Mouse (Mus musculus): ENCODE measurements at regions not wholly inside any gene's neighbourhood (a gene's known extent, or its start where the extent isn't known, plus 50 kb on each side); places are given as distances from the start of the nearest gene placed in this dataset.
A peak's percentile ranks its signal among the peaks of the same experiment; 100 is the strongest.

DNA sequence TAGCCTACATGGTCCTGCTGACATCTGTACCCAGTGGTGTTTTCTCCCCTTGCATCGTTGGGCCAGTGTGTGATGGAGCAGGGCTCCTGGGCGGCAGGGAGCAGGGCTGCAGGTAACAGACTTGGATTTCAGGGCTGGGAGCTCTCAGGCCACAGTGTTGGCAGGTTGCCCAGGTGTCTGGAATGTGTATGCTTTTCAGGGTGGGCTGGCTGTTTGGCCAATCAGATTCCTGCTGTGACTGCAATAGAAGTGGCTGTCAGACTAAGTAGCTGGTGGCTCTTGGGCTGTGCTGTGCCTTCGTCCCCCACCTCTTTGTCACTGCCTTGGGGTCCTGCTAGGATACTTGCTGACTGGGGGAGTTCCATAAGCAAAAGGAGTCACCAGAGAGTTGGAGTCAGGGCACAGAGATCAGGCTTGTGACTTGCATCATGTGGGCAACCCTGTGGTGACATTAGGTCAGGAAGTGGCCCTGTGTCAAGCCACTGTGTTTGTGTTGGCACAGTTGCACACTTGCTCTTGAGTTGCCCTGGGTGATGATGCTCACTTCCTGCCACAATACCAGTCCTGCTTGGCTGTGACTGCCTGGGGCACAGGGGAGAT lies 183.1 kb downstream of the Fgf9 start:
- Histone ChIP-seq H3K36me3 (replicated peaks; ENCODE audit: control insufficient read depth, insufficient read depth) (no peaks in the 10 kb centered on the region), H3K27me3 (ENCODE audit: control insufficient read depth, insufficient read depth, low read length) (no peaks in the 10 kb centered on the region), H3K27ac (no peak overlapping the region), H3K9me3 (ENCODE audit: control insufficient read depth, low read length) (no peaks in the 10 kb centered on the region), H3K4me2 (replicated peaks) (no peak overlapping the region), H3K4me3 (replicated peaks; ENCODE audit: low read length) (no peak overlapping the region), H3K9ac (no peak overlapping the region), H3K4me1 (replicated peaks; ENCODE audit: control insufficient read depth, insufficient read depth, low read length) (no peaks in the 10 kb centered on the region)
- WGBS: 56% methylated on average over 3 of the region's 3 CpGs
- ATAC-seq (ENCODE audit: low FRiP score) (peak; percentile 46; the same call in 1 of the 2 replicates), DNase-seq (ENCODE audit: low spot score) (peak; percentile 46)

DNA sequence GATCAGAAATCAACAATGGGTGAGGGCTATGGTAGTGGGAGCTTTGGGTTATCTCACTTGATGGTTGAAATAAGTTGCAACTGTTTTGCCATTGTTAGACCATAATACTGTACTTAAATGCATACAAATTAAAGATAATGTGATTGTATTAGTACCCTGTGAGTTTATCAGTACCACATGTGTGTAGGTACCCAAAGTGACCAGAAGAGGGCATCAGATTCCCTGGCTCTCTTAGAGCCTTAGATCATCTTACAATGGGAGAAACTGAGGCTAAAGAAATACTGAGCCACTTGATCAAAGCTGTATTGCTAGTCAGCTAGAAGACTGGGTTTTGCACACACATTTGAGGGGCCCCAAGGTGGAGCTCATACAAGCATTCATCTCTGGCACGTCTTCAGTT lies 155.5 kb downstream of the Fgf9 start:
- WGBS: 98% methylated on average over 1 of the region's 1 CpGs
- Histone ChIP-seq H3K36me3 (replicated peaks; ENCODE audit: control insufficient read depth, insufficient read depth) (no peaks in the 10 kb centered on the region), H3K4me3 (replicated peaks; ENCODE audit: low read length) (no peak overlapping the region), H3K9me3 (ENCODE audit: control insufficient read depth, low read length) (no peaks in the 10 kb centered on the region), H3K4me2 (replicated peaks) (no peak overlapping the region), H3K27ac (no peak overlapping the region), H3K4me1 (replicated peaks; ENCODE audit: control insufficient read depth, insufficient read depth, low read length) (no peaks in the 10 kb centered on the region), H3K27me3 (ENCODE audit: control insufficient read depth, insufficient read depth, low read length) (no peaks in the 10 kb centered on the region), H3K9ac (no peak overlapping the region)
- ATAC-seq (ENCODE audit: low FRiP score) (no peak), DNase-seq (ENCODE audit: low spot score) (no peak)

DNA sequence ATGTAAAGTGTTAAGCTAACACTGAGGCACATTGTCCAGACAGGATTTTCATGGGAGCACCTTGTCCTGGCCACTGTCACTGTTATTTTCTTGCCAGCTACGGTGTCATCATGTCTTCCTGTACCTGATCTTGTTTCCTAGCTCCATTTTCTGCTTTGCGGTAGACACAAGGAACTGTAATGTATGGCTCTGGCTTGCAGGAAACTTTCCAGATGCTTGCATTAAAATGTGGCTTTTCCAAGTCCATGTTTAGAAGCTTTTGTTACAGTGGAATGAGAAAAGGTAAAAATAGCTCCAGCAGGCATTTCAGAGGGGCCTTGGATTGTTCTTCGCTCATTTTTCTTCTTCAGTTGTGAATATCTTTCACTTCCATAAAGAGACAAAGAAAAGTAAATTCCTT lies 154.1 kb downstream of the Fgf9 start:
- H3K9me3 ChIP-seq (ENCODE audit: control insufficient read depth, low read length): no peaks in the 10 kb centered on the region
- ATAC-seq (ENCODE audit: low FRiP score): no peak
- WGBS: 79% methylated on average over 3 of the region's 3 CpGs

GRCm38 (mm10) chr14:58208401-58208800 lies 138.1 kb downstream of the Fgf9 start:
- H3K27me3 ChIP-seq (ENCODE audit: control insufficient read depth, insufficient read depth, low read length): no peaks in the 10 kb centered on the region
- 100% methylated on average over 1 of the region's 1 CpGs for WGBS
- DNase-seq (ENCODE audit: low spot score): no peak
- no peaks in the 10 kb centered on the region for H3K4me1 ChIP-seq (replicated peaks; ENCODE audit: control insufficient read depth, insufficient read depth, low read length)
- H3K36me3 ChIP-seq (replicated peaks; ENCODE audit: control insufficient read depth, insufficient read depth): no peaks in the 10 kb centered on the region
- no peak overlapping the region for H3K4me3 ChIP-seq (replicated peaks; ENCODE audit: low read length)
- H3K9ac ChIP-seq: no peak overlapping the region
- ATAC-seq (ENCODE audit: low FRiP score): no peak
- H3K4me2 ChIP-seq (replicated peaks): no peak overlapping the region
- H3K27ac ChIP-seq: no peak overlapping the region
- H3K9me3 ChIP-seq (ENCODE audit: control insufficient read depth, low read length): no peaks in the 10 kb centered on the region

More for the DNA sequence above, 154.1 kb downstream of the Fgf9 start:
- no peaks in the 10 kb centered on the region for H3K4me1 ChIP-seq (replicated peaks; ENCODE audit: control insufficient read depth, insufficient read depth, low read length)
- no peaks in the 10 kb centered on the region for H3K36me3 ChIP-seq (replicated peaks; ENCODE audit: control insufficient read depth, insufficient read depth)
- no peak overlapping the region for H3K4me2 ChIP-seq (replicated peaks)
- H3K9ac ChIP-seq: no peak overlapping the region
- H3K27ac ChIP-seq: no peak overlapping the region
- no peak overlapping the region for H3K4me3 ChIP-seq (replicated peaks; ENCODE audit: low read length)
- no peaks in the 10 kb centered on the region for H3K27me3 ChIP-seq (ENCODE audit: control insufficient read depth, insufficient read depth, low read length)
- DNase-seq (ENCODE audit: low spot score): no peak

- WGBS: 30% methylated on average over 6 of the region's 6 CpGs
Measured at GRCm38 (mm10) chr14:58202607-58203295, 132.4 kb downstream of the Fgf9 start.

GRCm38 (mm10) chr14:58189948-58190347 lies 119.6 kb downstream of the Fgf9 start:
- Histone ChIP-seq H3K4me2 (replicated peaks) (no peak overlapping the region), H3K27ac (no peak overlapping the region), H3K9ac (no peak overlapping the region), H3K27me3 (ENCODE audit: control insufficient read depth, insufficient read depth, low read length) (no peaks in the 10 kb centered on the region), H3K4me3 (replicated peaks; ENCODE audit: low read length) (no peak overlapping the region), H3K36me3 (replicated peaks; ENCODE audit: control insufficient read depth, insufficient read depth) (no peaks in the 10 kb centered on the region), H3K4me1 (replicated peaks; ENCODE audit: control insufficient read depth, insufficient read depth, low read length) (no peaks in the 10 kb centered on the region), H3K9me3 (ENCODE audit: control insufficient read depth, low read length) (no peaks in the 10 kb centered on the region)
- WGBS: 85% methylated on average over 15 of the region's 15 CpGs
- DNase-seq (ENCODE audit: low spot score) (no peak), ATAC-seq (ENCODE audit: low FRiP score) (no peak)

More at GRCm38 (mm10) chr14:58202607-58203295, 132.4 kb downstream of the Fgf9 start:
- Histone ChIP-seq H3K9me3 (ENCODE audit: control insufficient read depth, low read length) (no peaks in the 10 kb centered on the region), H3K27ac (no peak overlapping the region), H3K4me2 (replicated peaks) (no peak overlapping the region), H3K4me1 (replicated peaks; ENCODE audit: control insufficient read depth, insufficient read depth, low read length) (no peaks in the 10 kb centered on the region), H3K36me3 (replicated peaks; ENCODE audit: control insufficient read depth, insufficient read depth) (no peaks in the 10 kb centered on the region), H3K4me3 (replicated peaks; ENCODE audit: low read length) (no peak overlapping the region), H3K9ac (no peak overlapping the region), H3K27me3 (ENCODE audit: control insufficient read depth, insufficient read depth, low read length) (no peaks in the 10 kb centered on the region)
- ATAC-seq (ENCODE audit: low FRiP score): no peak
- no peak for DNase-seq (ENCODE audit: low spot score)

DNA sequence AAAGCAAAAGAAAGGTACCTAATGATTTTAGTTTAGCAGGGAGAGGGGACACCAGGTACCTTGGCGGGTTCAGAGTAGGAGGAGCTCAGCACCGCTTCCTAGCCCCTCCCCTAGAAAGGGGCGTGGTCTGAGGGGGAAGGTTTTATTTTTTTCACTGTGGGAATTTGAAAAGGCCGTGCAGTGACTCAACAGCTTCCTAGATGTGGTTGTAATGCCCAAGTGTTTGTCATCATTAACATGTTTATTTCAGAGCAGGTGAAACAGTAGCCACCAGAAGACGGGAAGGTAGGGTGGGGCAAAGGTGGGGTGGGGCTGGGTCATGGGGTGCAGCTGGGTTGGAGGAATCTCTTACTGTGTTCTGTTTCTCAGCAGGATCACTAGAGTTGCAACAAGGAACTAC lies 112.5 kb downstream of the Fgf9 start:
- Histone ChIP-seq H3K9ac (no peak overlapping the region), H3K4me2 (replicated peaks) (no peak overlapping the region), H3K4me1 (replicated peaks; ENCODE audit: control insufficient read depth, insufficient read depth, low read length) (no peaks in the 10 kb centered on the region), H3K27me3 (ENCODE audit: control insufficient read depth, insufficient read depth, low read length) (no peaks in the 10 kb centered on the region), H3K36me3 (replicated peaks; ENCODE audit: control insufficient read depth, insufficient read depth) (no peaks in the 10 kb centered on the region), H3K9me3 (ENCODE audit: control insufficient read depth, low read length) (peaks cover 4% of the 10 kb centered on the region; the same call in 1 of the 2 replicates), H3K27ac (no peak overlapping the region), H3K4me3 (replicated peaks; ENCODE audit: low read length) (no peak overlapping the region)
- DNase-seq (ENCODE audit: low spot score) (no peak), ATAC-seq (ENCODE audit: low FRiP score) (no peak)
- WGBS: 71% methylated on average over 5 of the region's 5 CpGs

DNA sequence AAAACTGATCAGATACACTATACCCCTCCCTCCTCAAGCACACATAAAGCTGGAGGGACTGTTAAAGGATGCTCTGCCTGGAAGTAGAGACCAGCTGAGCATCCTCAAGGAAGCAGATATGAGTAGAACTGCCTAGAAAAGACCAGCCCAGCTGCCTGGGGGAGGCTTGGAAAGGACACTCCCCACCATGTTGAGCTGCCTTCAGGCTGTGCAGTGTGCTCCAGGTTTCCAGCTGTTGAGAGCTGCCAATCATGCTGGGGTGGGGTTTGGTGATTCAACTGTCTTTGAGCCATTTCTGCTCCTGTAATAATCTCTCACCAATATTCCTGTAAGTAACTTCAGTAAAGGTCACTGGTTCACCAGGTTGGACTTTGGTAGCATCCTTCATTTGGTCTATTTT lies 110.4 kb downstream of the Fgf9 start:
- DNase-seq (ENCODE audit: low spot score): no peak
- no peak for ATAC-seq (ENCODE audit: low FRiP score)
- Histone ChIP-seq H3K9me3 (ENCODE audit: control insufficient read depth, low read length) (peaks cover 4% of the 10 kb centered on the region; the same call in 1 of the 2 replicates), H3K4me2 (replicated peaks) (no peak overlapping the region), H3K4me1 (replicated peaks; ENCODE audit: control insufficient read depth, insufficient read depth, low read length) (no peaks in the 10 kb centered on the region), H3K9ac (no peak overlapping the region), H3K36me3 (replicated peaks; ENCODE audit: control insufficient read depth, insufficient read depth) (no peaks in the 10 kb centered on the region), H3K27me3 (ENCODE audit: control insufficient read depth, insufficient read depth, low read length) (no peaks in the 10 kb centered on the region), H3K4me3 (replicated peaks; ENCODE audit: low read length) (no peak overlapping the region), H3K27ac (no peak overlapping the region)

DNA sequence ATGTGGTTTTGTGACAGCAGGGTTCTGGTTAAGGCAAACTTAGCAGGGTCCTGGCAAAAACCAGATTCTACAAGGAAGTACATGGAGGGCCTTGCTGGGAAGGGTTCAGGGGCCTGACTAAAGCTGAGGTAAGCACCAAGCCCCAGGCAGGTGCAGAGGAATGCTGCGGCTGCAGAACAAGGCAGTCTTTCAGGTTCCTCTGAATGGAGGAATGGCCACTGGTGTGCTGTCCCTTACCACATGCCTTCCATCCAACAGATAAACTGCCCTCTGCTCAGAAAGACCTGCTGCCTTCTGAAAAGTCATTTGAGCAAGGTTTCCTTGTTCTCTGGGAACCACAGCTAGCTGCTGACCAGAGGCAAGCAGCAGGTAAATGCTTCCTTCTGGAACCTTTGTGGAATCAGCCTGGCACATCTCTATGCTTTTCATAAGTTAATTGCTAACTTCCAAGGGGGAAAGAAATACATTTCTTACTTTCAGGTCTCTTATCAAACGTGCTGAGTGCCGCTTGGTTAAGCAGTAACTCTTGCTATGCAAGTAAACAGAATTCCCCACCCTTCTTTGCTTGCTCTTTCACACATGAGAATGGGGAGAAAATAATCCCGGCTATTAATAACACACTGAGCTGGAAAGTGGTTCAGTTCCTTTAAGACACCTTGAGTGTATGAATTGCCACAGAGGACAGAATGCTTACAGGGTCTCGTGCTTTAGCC lies 105.5 kb downstream of the Fgf9 start:
- no peaks in the 10 kb centered on the region for H3K4me1 ChIP-seq (replicated peaks; ENCODE audit: control insufficient read depth, insufficient read depth, low read length)
- no peak for ATAC-seq (ENCODE audit: low FRiP score)
- DNase-seq (ENCODE audit: low spot score): no peak
- H3K27ac ChIP-seq: no peak overlapping the region
- WGBS: 88% methylated on average over 5 of the region's 5 CpGs
- no peak overlapping the region for H3K4me3 ChIP-seq (replicated peaks; ENCODE audit: low read length)
- peaks cover 4% of the 10 kb centered on the region; the same call in 1 of the 2 replicates for H3K9me3 ChIP-seq (ENCODE audit: control insufficient read depth, low read length)
- no peaks in the 10 kb centered on the region for H3K36me3 ChIP-seq (replicated peaks; ENCODE audit: control insufficient read depth, insufficient read depth)
- H3K9ac ChIP-seq: no peak overlapping the region
- H3K4me2 ChIP-seq (replicated peaks): no peak overlapping the region
- no peaks in the 10 kb centered on the region for H3K27me3 ChIP-seq (ENCODE audit: control insufficient read depth, insufficient read depth, low read length)

Measured in hindbrain, embryonic 14.5 days (tissue).